Mouse (Mus musculus) brain, embryonic 14.5 days (tissue): ENCODE measurements around the gene Mylk.

Experiments used
- CTCF ChIP-seq: fragments of 200-500 bp; IDR thresholded peaks from 2 replicates; pipeline ENCODE4 v1.5.1; 2012; ENCODE audit warnings: inconsistent platforms, mild to moderate bottlenecking, moderate library complexity, borderline replicate concordance; ENCODE audit not compliant: insufficient read depth, insufficient read length; ENCODE audit errors: extremely low read depth
- POLR2A ChIP-seq: fragments of 200-500 bp; IDR thresholded peaks from 2 replicates; pipeline ENCODE4 v1.6.1; 2012; ENCODE audit warnings: mild to moderate bottlenecking, inconsistent platforms, borderline replicate concordance; ENCODE audit not compliant: poor library complexity, insufficient read depth, insufficient read length, severe bottlenecking; ENCODE audit errors: extremely low read depth

DNA sequence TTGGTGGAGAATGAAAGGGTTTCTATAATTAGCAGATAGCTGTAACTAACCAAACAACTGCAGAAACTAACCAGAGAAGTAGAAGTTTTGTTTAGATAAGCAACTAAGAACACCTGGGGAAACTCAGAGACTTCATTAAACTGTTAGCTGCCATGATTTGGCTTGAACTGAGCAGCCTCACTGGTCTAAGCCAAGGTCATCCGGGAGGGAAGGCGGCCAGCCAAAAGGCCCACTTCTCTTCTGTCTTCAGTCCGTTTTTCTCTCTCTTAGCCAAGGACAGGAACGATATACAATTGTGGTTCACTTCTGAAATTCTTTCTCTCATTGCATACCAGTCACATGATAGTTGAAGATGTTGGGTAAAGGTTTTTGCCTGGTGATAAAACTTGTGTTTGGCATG is 217.3 kb downstream of the Mylk start:
- no peak for TF ChIP-seq CTCF
- no peak for TF ChIP-seq POLR2A
